Mouse (Mus musculus): ENCODE data around the gene Exoc6. TPM values are rescaled to one million over a fixed set of nuclear protein-coding genes. Genes with fewer than 3 reads are reported as not detected.

Gene Exoc6
- total RNA-seq, 2 experiments from 2014 or later, result 67.1 to 96.3 TPM

GRCm38 (mm10) chr19:37686347-37686746, 136.1 kb downstream of the Exoc6 start:
- no peak for ATAC-seq (ENCODE audit: poor library complexity, severe bottlenecking)

- no peak for ATAC-seq (ENCODE audit: poor library complexity, severe bottlenecking)
Observed at GRCm38 (mm10) chr19:37686941-37687850, 137.0 kb downstream of the Exoc6 start.

GRCm38 (mm10) chr19:37689478-37689877, 139.3 kb downstream of the Exoc6 start:
- no peak for ATAC-seq (ENCODE audit: poor library complexity, severe bottlenecking)

- ATAC-seq (ENCODE audit: poor library complexity, severe bottlenecking), result no peak
Observed at GRCm38 (mm10) chr19:37690716-37691115, 140.5 kb downstream of the Exoc6 start.

GRCm38 (mm10) chr19:37692879-37693278, 142.7 kb downstream of the Exoc6 start:
- peak; percentile 51; the same call in 1 of the 2 replicates for ATAC-seq (ENCODE audit: poor library complexity, severe bottlenecking)

GRCm38 (mm10) chr19:37695146-37695545, 144.9 kb downstream of the Exoc6 start:
- ATAC-seq (ENCODE audit: poor library complexity, severe bottlenecking), result no peak

- ATAC-seq (ENCODE audit: poor library complexity, severe bottlenecking), result no peak
Observed at GRCm38 (mm10) chr19:37695762-37696602, 145.8 kb downstream of the Exoc6 start.

GRCm38 (mm10) chr19:37696603-37697334, 146.6 kb downstream of the Exoc6 start:
- ATAC-seq (ENCODE audit: poor library complexity, severe bottlenecking), result no peak

GRCm38 (mm10) chr19:37697335-37697636, 147.1 kb downstream of the Exoc6 start:
- no peak for ATAC-seq (ENCODE audit: poor library complexity, severe bottlenecking)

- ATAC-seq (ENCODE audit: poor library complexity, severe bottlenecking), result no peak
Observed at GRCm38 (mm10) chr19:37697651-37698272, 147.5 kb downstream of the Exoc6 start, which contains the start of gene Cyp26a1. Gene Cyp26a1, plus strand, starts transcription at chr19:37697798.

GRCm38 (mm10) chr19:37698273-37699160, 148.3 kb downstream of the Exoc6 start:
- ATAC-seq (ENCODE audit: poor library complexity, severe bottlenecking), result peak; percentile 61

GRCm38 (mm10) chr19:37699711-37700110, 149.5 kb downstream of the Exoc6 start:
- ATAC-seq (ENCODE audit: poor library complexity, severe bottlenecking), result no peak

GRCm38 (mm10) chr19:37702377-37703076, 152.3 kb downstream of the Exoc6 start:
- peak; percentile 67 for ATAC-seq (ENCODE audit: poor library complexity, severe bottlenecking)

- peak; percentile 67 for ATAC-seq (ENCODE audit: poor library complexity, severe bottlenecking)
Observed at GRCm38 (mm10) chr19:37703902-37704509, 153.8 kb downstream of the Exoc6 start.

GRCm38 (mm10) chr19:37705722-37706121, 155.5 kb downstream of the Exoc6 start:
- ATAC-seq (ENCODE audit: poor library complexity, severe bottlenecking), result no peak

GRCm38 (mm10) chr19:37714681-37715080, 164.5 kb downstream of the Exoc6 start:
- ATAC-seq (ENCODE audit: poor library complexity, severe bottlenecking), result no peak

- ATAC-seq (ENCODE audit: poor library complexity, severe bottlenecking), result no peak
Observed at GRCm38 (mm10) chr19:37715980-37716379, 165.8 kb downstream of the Exoc6 start.

GRCm38 (mm10) chr19:37716524-37717175, 166.4 kb downstream of the Exoc6 start:
- ATAC-seq (ENCODE audit: poor library complexity, severe bottlenecking), result no peak
